Mouse (Mus musculus) midbrain, embryonic 11.5 days (tissue): ENCODE data around the gene Drc1. TPM values are rescaled to one million over a fixed set of nuclear protein-coding genes. Genes with fewer than 3 reads are reported as not detected.
A peak's percentile ranks its signal among the peaks of the same experiment; 100 is the strongest.

ENCODE experiments used
- ATAC-seq: fragments of 200-750 bp; cut with Nextera tagmentation; 2 replicates; pipeline ENCODE4 v1.8.0; 2017; ENCODE audit warnings: moderate TSS enrichment, moderate library complexity; ENCODE audit not compliant: low FRiP score
- DNase-seq: peaks from one replicate; pipeline ENCODE4 v3.0.0; 2015; ENCODE audit warnings: low spot score; ENCODE audit errors: missing footprints
- H3K27ac ChIP-seq: fragments of 300-500 bp; sonication (generic); 2 replicates; pipeline ENCODE4 v1.5.1; 2014; ENCODE audit warnings: low read depth, low read length
- H3K27me3 ChIP-seq: fragments of 300-500 bp; sonication (generic); 2 replicates; pipeline ENCODE4 v1.6.1; 2014; ENCODE audit warnings: mild to moderate bottlenecking, low read length, moderate library complexity, mixed read lengths; ENCODE audit not compliant: control insufficient read depth, insufficient read depth
- H3K36me3 ChIP-seq: fragments of 300-500 bp; sonication (generic); 2 replicates; pipeline ENCODE4 v1.6.1; 2014; ENCODE audit warnings: mild to moderate bottlenecking, low read length, moderate library complexity, mixed read lengths; ENCODE audit not compliant: control insufficient read depth, insufficient read depth
- H3K4me1 ChIP-seq: fragments of 300-500 bp; sonication (generic); 2 replicates; pipeline ENCODE4 v1.6.1; 2014; ENCODE audit warnings: low read length; ENCODE audit not compliant: control insufficient read depth, insufficient read depth
- H3K4me2 ChIP-seq: fragments of 300-500 bp; sonication (generic); 2 replicates; pipeline ENCODE4 v1.6.1; 2014; ENCODE audit warnings: mild to moderate bottlenecking, moderate library complexity
- H3K4me3 ChIP-seq: fragments of 300-500 bp; sonication (generic); 2 replicates; pipeline ENCODE4 v1.5.1; 2014; ENCODE audit warnings: low read depth, low read length
- H3K9ac ChIP-seq: fragments of 300-500 bp; sonication (generic); 2 replicates; pipeline ENCODE4 v1.6.1; 2014; ENCODE audit warnings: low read length
- H3K9me3 ChIP-seq: fragments of 300-500 bp; sonication (generic); 2 replicates; pipeline ENCODE4 v1.6.1; 2016; ENCODE audit warnings: low read length; ENCODE audit not compliant: control insufficient read depth
- WGBS: fragments of 180-500 bp; shearing (Covaris S2); extraction: QIAGEN DNeasy Blood & Tissue Kit; methylation state at CpG from one replicate; pipeline ENCODE4 v1.1.7; 2014; 5-methylcytosine and 5-hydroxymethylcytosine counted together
- polyA plus RNA-seq: library from polyadenylated mRNA; unstranded; fragments of >200 nt; fragmentation: Nextera tagmentation; extraction: Ambion mirVana; gene quantifications from 2 replicates; pipeline ENCODE4 v1.2.1, GENCODE M21; 2014

Gene Drc1
- polyA plus RNA-seq, result 0.68 and 0.73 TPM in 2 replicates

DNA sequence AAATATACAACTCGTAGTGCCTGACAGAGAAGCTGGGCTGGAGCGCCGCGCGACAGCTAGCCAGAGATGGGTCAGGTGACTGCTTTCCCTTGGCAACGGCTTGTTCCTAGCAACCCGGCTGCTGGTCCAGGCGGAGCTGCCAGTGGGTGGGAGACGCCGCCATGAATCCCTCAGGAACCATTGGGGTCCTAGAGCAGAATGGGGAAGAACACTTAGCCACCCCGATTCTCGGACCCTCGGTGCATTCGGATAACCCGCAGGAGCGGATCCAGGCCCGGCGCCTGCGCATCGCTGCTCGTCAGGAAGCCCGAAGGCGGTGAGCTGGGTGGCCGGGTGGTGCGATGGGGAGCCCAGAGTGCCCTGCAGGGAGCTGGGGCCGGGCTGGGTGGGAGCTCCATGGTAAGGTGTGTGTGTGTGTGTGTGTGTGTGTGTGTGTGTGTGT, at the start of gene Drc1:
Gene Drc1, plus strand, starts transcription at position 98 of the 442 bp plus-strand sequence.
- DNase-seq (peak; percentile 91), ATAC-seq (peak; percentile 84)
- Histone ChIP-seq H3K27me3 (no peaks in the 10 kb centered on the region), H3K4me2 (peak within 1 kb of the TSS; percentile 40), H3K9me3 (no peaks in the 10 kb centered on the region), H3K27ac (no peak within 1 kb of the TSS), H3K9ac (peak within 1 kb of the TSS; percentile 32; the same call in 1 of the 2 replicates), H3K36me3 (no peaks in the 10 kb centered on the region), H3K4me1 (no peaks in the 10 kb centered on the region), H3K4me3 (peak within 1 kb of the TSS; percentile 27)
- under 1% methylated on average over 26 of the region's 26 CpGs for WGBS

GRCm38 (mm10) chr5:30231891-30232270, 49.3 kb upstream of the Drc1 start:
- Histone ChIP-seq H3K36me3 (no peaks in the 10 kb centered on the region), H3K9ac (peak overlapping the region; percentile 67), H3K4me1 (peaks cover 13% of the 10 kb centered on the region), H3K27me3 (no peaks in the 10 kb centered on the region), H3K4me3 (peak overlapping the region; percentile 80), H3K27ac (peak overlapping the region; percentile 33; the same call in 1 of the 2 replicates), H3K9me3 (no peaks in the 10 kb centered on the region), H3K4me2 (peak overlapping the region; percentile 52)
- ATAC-seq, result no peak
- WGBS, result 51% methylated on average over 16 of the region's 16 CpGs
- DNase-seq, result no peak

DNA sequence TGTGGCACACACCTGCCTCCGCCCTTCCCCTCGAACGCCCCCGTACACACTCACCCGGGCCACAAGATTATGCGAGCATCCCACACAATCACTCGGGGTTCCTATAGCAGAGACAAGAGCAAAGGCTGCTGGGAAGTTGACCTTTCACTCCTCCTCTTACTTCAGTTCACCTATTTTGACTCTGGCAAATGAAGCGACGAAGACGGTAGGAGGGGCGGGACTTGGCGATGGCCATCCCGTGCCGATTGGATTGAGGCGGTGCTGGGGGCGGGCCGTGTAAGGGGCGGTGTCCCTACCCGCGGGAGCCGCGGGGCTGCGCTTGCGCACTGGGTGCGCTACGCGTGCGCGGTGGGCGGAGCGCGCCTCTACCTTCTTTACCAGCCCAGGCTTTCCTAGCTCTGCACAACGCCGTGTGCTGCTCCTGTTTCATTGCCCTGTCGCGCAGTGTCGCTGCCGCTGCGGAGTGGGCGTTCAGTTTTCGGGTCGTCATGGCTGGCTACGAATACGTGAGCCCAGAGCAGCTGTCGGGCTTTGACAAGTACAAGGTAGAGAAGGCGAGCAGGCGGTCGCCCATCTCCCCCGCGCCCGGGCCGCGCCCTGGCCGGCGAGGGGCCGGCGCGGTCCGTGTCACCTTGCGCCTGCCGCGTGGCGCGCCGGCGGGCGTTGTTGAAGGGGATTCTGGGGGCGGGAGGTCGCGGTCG, 48.8 kb upstream of the Drc1 start, which contains the start of gene Selenoi:
Gene Selenoi, plus strand, starts transcription at position 311 of the 701 bp plus-strand sequence.
- Histone ChIP-seq H3K4me3 (peak within 1 kb of the TSS; percentile 80), H3K9ac (peak within 1 kb of the TSS; percentile 79), H3K27me3 (no peaks in the 10 kb centered on the region), H3K4me1 (peaks cover 13% of the 10 kb centered on the region), H3K9me3 (no peaks in the 10 kb centered on the region), H3K27ac (peak within 1 kb of the TSS; percentile 80), H3K36me3 (no peaks in the 10 kb centered on the region), H3K4me2 (peak within 1 kb of the TSS; percentile 83)
- ATAC-seq (peak; percentile 100), DNase-seq (peak; percentile 100)
- WGBS, result under 1% methylated on average over 71 of the region's 71 CpGs

DNA sequence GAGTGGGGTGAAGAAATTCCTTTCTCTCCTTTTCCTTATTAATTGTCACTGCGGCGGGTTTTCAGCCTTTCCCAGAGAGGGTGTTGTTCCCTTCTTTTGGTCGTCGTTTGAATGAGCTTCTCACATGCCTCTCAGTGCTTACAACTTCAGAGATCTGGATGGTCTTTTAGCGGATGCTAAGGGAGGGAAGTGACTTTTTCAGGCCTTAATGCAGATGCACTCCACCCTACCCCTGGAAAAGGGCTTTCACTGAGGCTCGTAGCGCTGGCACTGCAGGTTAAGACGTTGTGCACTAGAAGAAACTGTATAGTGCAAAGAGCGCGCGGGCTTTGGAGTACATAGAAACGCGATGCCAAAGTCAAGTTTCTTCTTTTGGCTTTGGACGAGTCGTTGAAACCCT, 48.1 kb upstream of the Drc1 start:
- Histone ChIP-seq H3K27me3 (no peaks in the 10 kb centered on the region), H3K4me1 (peaks cover 13% of the 10 kb centered on the region), H3K4me3 (peak overlapping the region; percentile 80), H3K9me3 (no peaks in the 10 kb centered on the region), H3K9ac (peak overlapping the region; percentile 79), H3K36me3 (no peaks in the 10 kb centered on the region), H3K4me2 (peak overlapping the region; percentile 83), H3K27ac (peak overlapping the region; percentile 80)
- WGBS, result 4% methylated on average over 15 of the region's 15 CpGs
- DNase-seq (peak; percentile 94), ATAC-seq (no peak)

DNA sequence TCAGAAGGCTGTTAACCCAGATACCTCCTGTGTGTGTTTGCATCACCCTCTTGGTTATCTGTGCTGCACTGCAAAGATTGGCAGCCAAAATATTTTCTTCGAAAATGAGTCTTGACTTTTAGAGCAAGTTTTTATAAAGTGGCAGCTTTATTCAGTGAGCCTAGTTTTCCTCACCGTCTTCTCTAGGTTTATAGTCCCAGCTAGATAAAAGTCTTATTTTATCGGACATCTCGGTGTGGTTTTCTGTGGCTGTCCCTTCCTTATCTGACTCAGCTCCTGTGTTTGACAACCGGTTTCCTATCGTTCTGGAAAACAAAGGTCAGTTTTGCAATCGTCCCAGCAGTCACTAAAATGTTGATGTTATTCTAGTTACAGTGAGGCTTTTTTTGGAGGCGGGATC, 47.2 kb upstream of the Drc1 start:
- Histone ChIP-seq H3K36me3 (no peaks in the 10 kb centered on the region), H3K4me3 (peak overlapping the region; percentile 80; the same call in 1 of the 2 replicates), H3K9me3 (no peaks in the 10 kb centered on the region), H3K4me2 (peak overlapping the region; percentile 83; the same call in 1 of the 2 replicates), H3K9ac (no peak overlapping the region), H3K27ac (no peak overlapping the region), H3K27me3 (no peaks in the 10 kb centered on the region), H3K4me1 (peaks cover 13% of the 10 kb centered on the region)
- 81% methylated on average over 8 of the region's 8 CpGs for WGBS
- DNase-seq (peak; percentile 81), ATAC-seq (no peak)

GRCm38 (mm10) chr5:30235641-30236126, 45.5 kb upstream of the Drc1 start:
- 99% methylated on average over 2 of the region's 2 CpGs for WGBS
- H3K4me2 ChIP-seq, result no peak overlapping the region
- DNase-seq (no peak), ATAC-seq (no peak)
- H3K4me3 ChIP-seq, result no peak overlapping the region
- no peak overlapping the region for H3K27ac ChIP-seq
- no peaks in the 10 kb centered on the region for H3K27me3 ChIP-seq
- no peaks in the 10 kb centered on the region for H3K9me3 ChIP-seq
- no peak overlapping the region for H3K9ac ChIP-seq
- H3K36me3 ChIP-seq, result no peaks in the 10 kb centered on the region
- peaks cover 13% of the 10 kb centered on the region for H3K4me1 ChIP-seq

DNA sequence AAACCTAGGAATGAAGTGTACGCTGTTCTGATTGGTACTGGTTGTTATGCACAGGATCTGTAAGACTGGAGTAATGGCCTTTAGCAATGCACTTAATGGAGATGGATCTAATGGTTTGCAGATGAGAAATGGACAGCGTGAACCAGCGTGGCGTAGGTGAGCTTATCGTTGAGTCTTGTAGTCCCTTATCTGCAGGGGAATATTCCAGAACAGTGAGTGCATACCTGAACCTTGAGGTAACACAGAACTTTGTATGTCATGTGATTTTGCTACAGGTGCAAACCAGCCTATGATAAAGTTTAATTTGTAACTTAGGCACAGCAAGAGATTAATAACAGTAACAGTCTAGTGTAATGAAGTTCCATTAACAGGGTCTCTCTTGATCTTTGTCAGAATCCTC, 42.7 kb upstream of the Drc1 start:
- Histone ChIP-seq H3K27ac (no peak overlapping the region), H3K9me3 (no peaks in the 10 kb centered on the region), H3K36me3 (no peaks in the 10 kb centered on the region), H3K9ac (no peak overlapping the region), H3K4me2 (no peak overlapping the region), H3K4me3 (no peak overlapping the region), H3K4me1 (peaks cover 9% of the 10 kb centered on the region), H3K27me3 (no peaks in the 10 kb centered on the region)
- 97% methylated on average over 5 of the region's 5 CpGs for WGBS
- DNase-seq (peak; percentile 72), ATAC-seq (no peak)

- H3K27ac ChIP-seq, result no peak overlapping the region
- no peaks in the 10 kb centered on the region for H3K9me3 ChIP-seq
- H3K36me3 ChIP-seq, result no peaks in the 10 kb centered on the region
- H3K4me2 ChIP-seq, result no peak overlapping the region
- H3K4me1 ChIP-seq, result no peaks in the 10 kb centered on the region
- DNase-seq, result peak; percentile 47
- no peak overlapping the region for H3K9ac ChIP-seq
- no peaks in the 10 kb centered on the region for H3K27me3 ChIP-seq
- WGBS, result 93% methylated on average over 7 of the region's 7 CpGs
- ATAC-seq, result no peak
- no peak overlapping the region for H3K4me3 ChIP-seq
Observed at GRCm38 (mm10) chr5:30240552-30240951, 40.6 kb upstream of the Drc1 start.

- Histone ChIP-seq H3K36me3 (no peaks in the 10 kb centered on the region), H3K27ac (no peak overlapping the region), H3K4me2 (no peak overlapping the region), H3K4me1 (no peaks in the 10 kb centered on the region), H3K27me3 (no peaks in the 10 kb centered on the region), H3K9ac (no peak overlapping the region), H3K9me3 (no peaks in the 10 kb centered on the region), H3K4me3 (no peak overlapping the region)
- WGBS, result 67% methylated on average over 1 of the region's 1 CpGs
- ATAC-seq (no peak), DNase-seq (peak; percentile 59)
Observed at GRCm38 (mm10) chr5:30242410-30242809, 38.8 kb upstream of the Drc1 start.
